Mouse (Mus musculus): Measurements from ENCODE around the gene Htra2. TPM values are rescaled to one million over a fixed set of nuclear protein-coding genes. Genes with fewer than 3 reads are reported as not detected.

The Htra2 gene
- polyA plus RNA-seq (2017; shearing (Covaris generic)): 10 to 100 TPM; 27.3 to 37.9 TPM

- peak; percentile 30 for ATAC-seq
Observed at GRCm38 (mm10) chr6:83054871-83055431, at the start of gene Htra2. TSS of gene Htra2 (minus strand) at chr6:83055273.

- ATAC-seq: no peak
Observed at GRCm38 (mm10) chr6:83104158-83104557, 49.1 kb upstream of the Htra2 start.

- no peak for ATAC-seq
Observed at GRCm38 (mm10) chr6:83103130-83103650, 48.1 kb upstream of the Htra2 start.

GRCm38 (mm10) chr6:83101688-83102556 is 46.8 kb upstream of the Htra2 start:
- peak; percentile 75 for ATAC-seq

GRCm38 (mm10) chr6:83101316-83101687 is 46.2 kb upstream of the Htra2 start, which contains the start of the genes Ccdc142 and Gm42688:
TSS of gene Ccdc142 (plus strand) at chr6:83101601.
TSS of gene Gm42688 (plus strand) at chr6:83101617.
- peak; percentile 89 for ATAC-seq

GRCm38 (mm10) chr6:83098411-83098810 is 43.3 kb upstream of the Htra2 start:
- ATAC-seq: no peak

GRCm38 (mm10) chr6:83095968-83096367 is 40.9 kb upstream of the Htra2 start:
- ATAC-seq: peak; percentile 98

GRCm38 (mm10) chr6:83092416-83093127 is 37.5 kb upstream of the Htra2 start:
- no peak for ATAC-seq

- no peak for ATAC-seq
Observed at GRCm38 (mm10) chr6:83087926-83088260, 32.8 kb upstream of the Htra2 start.

- ATAC-seq: peak; percentile 45
Observed at GRCm38 (mm10) chr6:83087205-83087925, 32.3 kb upstream of the Htra2 start.

GRCm38 (mm10) chr6:83086121-83087035 is 31.3 kb upstream of the Htra2 start, which contains the start of gene Lbx2:
TSS of gene Lbx2 (plus strand) at chr6:83086367.
- ATAC-seq: peak; percentile 66

GRCm38 (mm10) chr6:83084477-83084876 is 29.4 kb upstream of the Htra2 start:
- no peak for ATAC-seq

- no peak for ATAC-seq
Observed at GRCm38 (mm10) chr6:83083497-83083896, 28.4 kb upstream of the Htra2 start.

- no peak for ATAC-seq
Observed at GRCm38 (mm10) chr6:83080210-83080609, 25.1 kb upstream of the Htra2 start.

GRCm38 (mm10) chr6:83078324-83078858 is 23.3 kb upstream of the Htra2 start:
- peak; percentile 96 for ATAC-seq

GRCm38 (mm10) chr6:83077630-83078323 is 22.7 kb upstream of the Htra2 start, which contains the start of gene Pcgf1:
TSS of gene Pcgf1 (plus strand) at chr6:83077869.
- ATAC-seq: peak; percentile 40

- ATAC-seq: no peak
Observed at GRCm38 (mm10) chr6:83074979-83075378, 19.9 kb upstream of the Htra2 start.

GRCm38 (mm10) chr6:83071220-83071619 is 16.1 kb upstream of the Htra2 start:
- no peak for ATAC-seq

GRCm38 (mm10) chr6:83070311-83071219 is 15.5 kb upstream of the Htra2 start:
- ATAC-seq: no peak

GRCm38 (mm10) chr6:83070247-83070310 is 15.0 kb upstream of the Htra2 start, which contains the start of gene Tlx2:
TSS of gene Tlx2 (minus strand) at chr6:83070293.
- ATAC-seq: no peak

All from CD4-positive, CD25-positive, alpha-beta regulatory T cell, adult 4 months (primary cell).